Mouse (Mus musculus): Measurements from ENCODE around the gene Cnnm1.

Gene Cnnm1

GRCm38 (mm10) chr19:43546337-43547117 is 106.3 kb downstream of the Cnnm1 start:
- no peak for DNase-seq (ENCODE audit: low spot score)
